Mouse (Mus musculus): ENCODE results near the gene Acot3. TPM values are rescaled to one million over a fixed set of nuclear protein-coding genes. Genes with fewer than 3 reads are reported as not detected.
"Not testable (repeated sequence)": the region's sequence is repeated elsewhere in the genome, so short reads cannot be mapped to it uniquely, and the experiment has no call there.

Gene Acot3
- 1.1 and 1.4 TPM in 2 replicates for polyA plus RNA-seq (2015; fragmentation: Nextera tagmentation; extraction: Ambion mirVana)

- Histone ChIP-seq H3K27ac (ENCODE audit: low read depth, low read length) (no peak within 1 kb of the TSS), H3K9me3 (ENCODE audit: control insufficient read depth, low read length) (peaks cover 3% of the 10 kb centered on the region), H3K4me3 (ENCODE audit: low read length) (peak within 1 kb of the TSS; percentile 46), H3K4me2 (ENCODE audit: low read length) (peak within 1 kb of the TSS; percentile 81), H3K27me3 (replicated peaks; ENCODE audit: control insufficient read depth, insufficient read depth, low read length) (no peaks in the 10 kb centered on the region; the same call in 1 of the 2 replicates), H3K9ac (ENCODE audit: low read depth, low read length) (no peak within 1 kb of the TSS), H3K4me1 (ENCODE audit: control insufficient read depth, insufficient read depth, low read depth, low read length) (peaks cover 5% of the 10 kb centered on the region; the same call in 1 of the 2 replicates), H3K36me3 (ENCODE audit: control insufficient read depth, insufficient read depth, low read length) (no peaks in the 10 kb centered on the region)
- no peak for ATAC-seq
- WGBS = 85% methylated on average over 5 of the region's 5 CpGs
Observed at GRCm38 (mm10) chr12:84051937-84052474, at the start of gene Acot3. TSS of gene Acot3 (plus strand) at chr12:84052144.

GRCm38 (mm10) chr12:84003866-84004265 is 48.1 kb upstream of the Acot3 start:
- no peak overlapping the region for H3K9ac ChIP-seq (ENCODE audit: low read depth, low read length)
- H3K4me3 ChIP-seq (ENCODE audit: low read length) = no peak overlapping the region
- H3K27me3 ChIP-seq (replicated peaks; ENCODE audit: control insufficient read depth, insufficient read depth, low read length) = no peaks in the 10 kb centered on the region
- ATAC-seq = no peak
- H3K4me1 ChIP-seq (ENCODE audit: control insufficient read depth, insufficient read depth, low read depth, low read length) = no peaks in the 10 kb centered on the region
- no peak overlapping the region for H3K4me2 ChIP-seq (ENCODE audit: low read length)
- peaks cover 7% of the 10 kb centered on the region for H3K9me3 ChIP-seq (ENCODE audit: control insufficient read depth, low read length)
- WGBS = 92% methylated on average over 1 of the region's 1 CpGs
- H3K27ac ChIP-seq (ENCODE audit: low read depth, low read length) = no peak overlapping the region
- H3K36me3 ChIP-seq (ENCODE audit: control insufficient read depth, insufficient read depth, low read length) = no peaks in the 10 kb centered on the region

GRCm38 (mm10) chr12:84008251-84008650 is 43.7 kb upstream of the Acot3 start:
- 81% methylated on average over 12 of the region's 12 CpGs for WGBS
- H3K4me2 ChIP-seq (ENCODE audit: low read length) = peak overlapping the region; percentile 61

DNA sequence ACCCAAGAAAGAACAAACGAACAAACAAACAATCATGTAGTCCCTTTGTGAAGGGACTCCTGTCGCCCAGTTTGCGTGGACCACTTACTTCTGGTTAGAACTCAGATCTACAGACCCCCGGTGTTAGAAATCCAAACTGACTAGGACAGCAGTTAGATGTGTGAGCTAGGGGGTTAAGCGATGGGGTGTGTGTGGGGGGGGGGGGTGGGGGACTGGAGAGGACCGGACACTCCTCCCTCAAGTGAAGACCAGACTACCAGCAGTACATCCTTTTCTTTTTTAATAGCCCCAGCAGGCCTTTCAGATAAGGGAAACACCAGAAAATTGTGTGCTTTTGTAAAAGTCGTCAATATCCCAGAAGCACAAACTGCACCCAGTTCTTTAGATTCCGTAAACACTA is 43.2 kb upstream of the Acot3 start:
- WGBS = 35% methylated on average over 8 of the region's 8 CpGs

More at GRCm38 (mm10) chr12:84008251-84008650, 43.7 kb upstream of the Acot3 start:
- no peak overlapping the region for H3K4me3 ChIP-seq (ENCODE audit: low read length)
- ATAC-seq = no peak
- no peaks in the 10 kb centered on the region for H3K9me3 ChIP-seq (ENCODE audit: control insufficient read depth, low read length)
- H3K36me3 ChIP-seq (ENCODE audit: control insufficient read depth, insufficient read depth, low read length) = no peaks in the 10 kb centered on the region
- H3K9ac ChIP-seq (ENCODE audit: low read depth, low read length) = no peak overlapping the region
- no peaks in the 10 kb centered on the region for H3K27me3 ChIP-seq (replicated peaks; ENCODE audit: control insufficient read depth, insufficient read depth, low read length)
- H3K4me1 ChIP-seq (ENCODE audit: control insufficient read depth, insufficient read depth, low read depth, low read length) = peaks cover 8% of the 10 kb centered on the region
- H3K27ac ChIP-seq (ENCODE audit: low read depth, low read length) = peak overlapping the region; percentile 40

GRCm38 (mm10) chr12:84009171-84009965 is 42.6 kb upstream of the Acot3 start, which contains the start of gene Acot1:
TSS of gene Acot1 (plus strand) at chr12:84009490.
- not testable (repeated sequence) for H3K36me3 ChIP-seq (ENCODE audit: control insufficient read depth, insufficient read depth, low read length); H3K27me3 ChIP-seq (replicated peaks; ENCODE audit: control insufficient read depth, insufficient read depth, low read length); H3K4me1 ChIP-seq (ENCODE audit: control insufficient read depth, insufficient read depth, low read depth, low read length); H3K9me3 ChIP-seq (ENCODE audit: control insufficient read depth, low read length)
- H3K4me3 ChIP-seq (ENCODE audit: low read length) = peak within 1 kb of the TSS; percentile 51
- peak within 1 kb of the TSS; percentile 62 for H3K9ac ChIP-seq (ENCODE audit: low read depth, low read length)
- WGBS = 1% methylated on average over 49 of the region's 70 CpGs
- peak within 1 kb of the TSS; percentile 72 for H3K27ac ChIP-seq (ENCODE audit: low read depth, low read length)
- peak; percentile 95 for ATAC-seq
- peak within 1 kb of the TSS; percentile 61 for H3K4me2 ChIP-seq (ENCODE audit: low read length)

More for the DNA sequence above, 43.2 kb upstream of the Acot3 start:
- no peaks in the 10 kb centered on the region for H3K36me3 ChIP-seq (ENCODE audit: control insufficient read depth, insufficient read depth, low read length)
- H3K4me1 ChIP-seq (ENCODE audit: control insufficient read depth, insufficient read depth, low read depth, low read length) = peaks cover 8% of the 10 kb centered on the region
- H3K27me3 ChIP-seq (replicated peaks; ENCODE audit: control insufficient read depth, insufficient read depth, low read length) = no peaks in the 10 kb centered on the region
- H3K27ac ChIP-seq (ENCODE audit: low read depth, low read length) = peak overlapping the region; percentile 40
- peak overlapping the region; percentile 61 for H3K4me2 ChIP-seq (ENCODE audit: low read length)
- peak; percentile 18; the same call in 1 of the 2 replicates for ATAC-seq
- peak overlapping the region; percentile 51 for H3K4me3 ChIP-seq (ENCODE audit: low read length)
- no peaks in the 10 kb centered on the region for H3K9me3 ChIP-seq (ENCODE audit: control insufficient read depth, low read length)
- H3K9ac ChIP-seq (ENCODE audit: low read depth, low read length) = no peak overlapping the region

DNA sequence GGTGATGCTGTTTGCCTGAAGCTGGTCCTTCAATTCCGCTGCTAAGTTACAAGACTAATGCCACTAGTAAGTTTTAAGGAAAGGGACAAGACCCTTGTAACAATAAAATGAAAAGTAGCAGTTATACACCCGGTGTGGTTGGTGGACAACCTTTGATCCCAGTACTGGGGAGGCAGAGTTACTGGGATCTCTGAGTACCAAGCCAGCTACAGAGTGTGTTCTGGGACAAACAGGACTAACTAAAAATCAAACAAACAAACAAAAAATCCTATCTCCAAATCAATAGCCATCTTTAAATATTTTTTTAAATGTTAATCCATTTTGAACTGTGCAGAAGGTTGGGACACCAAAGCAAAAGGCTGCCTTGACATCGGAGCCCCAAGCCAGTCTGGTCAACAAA is 41.7 kb upstream of the Acot3 start:
- Histone ChIP-seq H3K4me1 (ENCODE audit: control insufficient read depth, insufficient read depth, low read depth, low read length) (peaks cover 8% of the 10 kb centered on the region), H3K27ac (ENCODE audit: low read depth, low read length) (peak overlapping the region; percentile 10; the same call in 1 of the 2 replicates), H3K4me2 (ENCODE audit: low read length) (peak overlapping the region; percentile 61), H3K9me3 (ENCODE audit: control insufficient read depth, low read length) (no peaks in the 10 kb centered on the region), H3K27me3 (replicated peaks; ENCODE audit: control insufficient read depth, insufficient read depth, low read length) (no peaks in the 10 kb centered on the region), H3K36me3 (ENCODE audit: control insufficient read depth, insufficient read depth, low read length) (no peaks in the 10 kb centered on the region), H3K9ac (ENCODE audit: low read depth, low read length) (no peak overlapping the region), H3K4me3 (ENCODE audit: low read length) (peak overlapping the region; percentile 51)
- no peak for ATAC-seq
- WGBS = 71% methylated on average over 3 of the region's 3 CpGs

DNA sequence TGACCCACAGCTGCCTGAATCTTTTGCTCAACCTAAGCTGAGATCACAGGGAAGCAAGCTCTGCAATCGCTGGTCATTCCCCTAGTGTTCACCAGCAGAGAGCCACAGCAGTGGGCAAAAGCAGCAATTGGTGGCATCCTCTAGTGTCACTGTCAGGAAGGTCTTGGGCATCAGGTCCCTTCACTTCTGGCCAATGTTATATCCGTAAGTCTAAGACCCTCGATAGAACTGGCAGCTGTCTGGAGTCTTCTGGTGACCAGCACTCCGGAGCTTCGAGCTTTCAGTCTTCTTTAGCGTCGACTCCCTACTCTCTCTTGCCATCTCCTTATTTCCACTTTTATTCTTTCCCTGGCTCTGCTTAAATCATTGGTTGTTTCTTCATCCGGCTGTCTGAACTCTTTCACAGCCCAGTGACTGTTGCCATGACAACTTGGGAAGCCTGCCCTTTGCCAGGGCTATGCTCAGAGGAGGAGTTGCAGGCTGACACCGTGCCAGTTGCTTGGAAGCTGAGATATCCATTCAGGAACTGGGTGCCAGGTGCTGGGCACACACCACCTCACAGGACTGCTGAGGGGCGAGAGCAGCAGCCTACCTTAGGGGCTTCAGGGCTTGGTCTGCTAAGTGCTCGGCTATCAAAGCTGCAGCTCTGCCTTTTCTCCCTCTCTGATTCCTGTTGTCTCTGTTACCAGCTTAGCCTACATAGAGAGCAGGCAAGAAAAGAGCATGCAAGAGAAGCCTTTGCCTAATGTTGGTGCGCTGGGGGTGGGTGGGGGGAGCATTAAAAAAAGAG is 40.5 kb upstream of the Acot3 start:
- ATAC-seq = peak; percentile 88
- peak overlapping the region; percentile 55 for H3K4me2 ChIP-seq (ENCODE audit: low read length)
- peaks cover 8% of the 10 kb centered on the region for H3K4me1 ChIP-seq (ENCODE audit: control insufficient read depth, insufficient read depth, low read depth, low read length)
- peak overlapping the region; percentile 65 for H3K27ac ChIP-seq (ENCODE audit: low read depth, low read length)
- peak overlapping the region; percentile 51 for H3K4me3 ChIP-seq (ENCODE audit: low read length)
- H3K36me3 ChIP-seq (ENCODE audit: control insufficient read depth, insufficient read depth, low read length) = no peaks in the 10 kb centered on the region
- peak overlapping the region; percentile 43; the same call in 1 of the 2 replicates for H3K9ac ChIP-seq (ENCODE audit: low read depth, low read length)
- WGBS = 23% methylated on average over 12 of the region's 12 CpGs
- no peaks in the 10 kb centered on the region for H3K27me3 ChIP-seq (replicated peaks; ENCODE audit: control insufficient read depth, insufficient read depth, low read length)
- no peaks in the 10 kb centered on the region for H3K9me3 ChIP-seq (ENCODE audit: control insufficient read depth, low read length)

- H3K27ac ChIP-seq (ENCODE audit: low read depth, low read length) = no peak overlapping the region
- H3K4me1 ChIP-seq (ENCODE audit: control insufficient read depth, insufficient read depth, low read depth, low read length) = peaks cover 8% of the 10 kb centered on the region
- no peak for ATAC-seq
- WGBS = 56% methylated on average over 6 of the region's 6 CpGs
- H3K36me3 ChIP-seq (ENCODE audit: control insufficient read depth, insufficient read depth, low read length) = no peaks in the 10 kb centered on the region
- no peak overlapping the region for H3K4me3 ChIP-seq (ENCODE audit: low read length)
- H3K9me3 ChIP-seq (ENCODE audit: control insufficient read depth, low read length) = no peaks in the 10 kb centered on the region
- H3K4me2 ChIP-seq (ENCODE audit: low read length) = peak overlapping the region; percentile 55
- H3K9ac ChIP-seq (ENCODE audit: low read depth, low read length) = no peak overlapping the region
- no peaks in the 10 kb centered on the region for H3K27me3 ChIP-seq (replicated peaks; ENCODE audit: control insufficient read depth, insufficient read depth, low read length)
Observed at GRCm38 (mm10) chr12:84013130-84013529, 38.8 kb upstream of the Acot3 start.

- H3K4me1 ChIP-seq (ENCODE audit: control insufficient read depth, insufficient read depth, low read depth, low read length) = peaks cover 8% of the 10 kb centered on the region
- no peaks in the 10 kb centered on the region for H3K9me3 ChIP-seq (ENCODE audit: control insufficient read depth, low read length)
- no peaks in the 10 kb centered on the region for H3K36me3 ChIP-seq (ENCODE audit: control insufficient read depth, insufficient read depth, low read length)
- ATAC-seq = no peak
- H3K9ac ChIP-seq (ENCODE audit: low read depth, low read length) = no peak overlapping the region
- H3K4me3 ChIP-seq (ENCODE audit: low read length) = no peak overlapping the region
- WGBS = 90% methylated on average over 7 of the region's 7 CpGs
- H3K27me3 ChIP-seq (replicated peaks; ENCODE audit: control insufficient read depth, insufficient read depth, low read length) = no peaks in the 10 kb centered on the region
- H3K27ac ChIP-seq (ENCODE audit: low read depth, low read length) = no peak overlapping the region
- H3K4me2 ChIP-seq (ENCODE audit: low read length) = no peak overlapping the region
Observed at GRCm38 (mm10) chr12:84013701-84014100, 38.2 kb upstream of the Acot3 start.
